Mouse (Mus musculus) CH12.LX (cell line): ENCODE results near the gene Papss1. TPM values are rescaled to one million over a fixed set of nuclear protein-coding genes. Genes with fewer than 3 reads are reported as not detected.

Source experiments
- DNase-seq: peaks from one replicate; pipeline ENCODE4 v3.0.0-alpha.2; 2013; ENCODE audit errors: extremely low read depth
- H3K27ac ChIP-seq: 2 replicates; pipeline ENCODE4 v1.5.1; 2012; ENCODE audit warnings: low read depth, mild to moderate bottlenecking, control low read depth, moderate library complexity; ENCODE audit not compliant: insufficient read depth
- H3K27me3 ChIP-seq: replicated peaks from 2 replicates; pipeline ENCODE3; 2012; ENCODE audit warnings: inconsistent platforms
- H3K36me3 ChIP-seq, 2 experiments: replicated peaks in 1 of 2; 2 replicates each; pipeline versions ENCODE3 to v1.6.1; 2012; ENCODE audit warnings: inconsistent platforms in 1 of 2, low read length in 1 of 2, mild to moderate bottlenecking in 1 of 2, mixed read lengths in 1 of 2, moderate library complexity in 1 of 2; ENCODE audit not compliant: control insufficient read depth in 1 of 2, insufficient read depth in 1 of 2
- H3K4me1 ChIP-seq, 2 experiments: 2 replicates each; pipeline ENCODE4 v1.6.1; 2012; ENCODE audit warnings: inconsistent platforms in 1 of 2, moderate library complexity in 1 of 2; ENCODE audit not compliant: insufficient read depth in 2 of 2, control insufficient read depth in 1 of 2
- H3K4me2 ChIP-seq: 2 replicates; pipeline ENCODE4 v1.6.1; 2012; ENCODE audit warnings: low read depth, mild to moderate bottlenecking, control low read depth; ENCODE audit not compliant: poor library complexity, insufficient read depth, severe bottlenecking
- H3K4me3 ChIP-seq, 3 experiments: fragments of 150-350 bp in 1 of 3; sonication (generic) in 1 of 3; replicated peaks in 1 of 3; 2 replicates each; pipeline versions ENCODE3 to v1.5.1; 2011 to 2012; ENCODE audit warnings: low read depth in 2 of 3, low read length in 2 of 3, mild to moderate bottlenecking in 2 of 3, moderate library complexity in 2 of 3, control low read depth in 1 of 3, improper control_type of control experiment in 1 of 3, inconsistent platforms in 1 of 3, mixed read lengths in 1 of 3; ENCODE audit not compliant: poor library complexity in 1 of 3
- H3K79me2 ChIP-seq: replicated peaks from 2 replicates; pipeline ENCODE4 v1.6.1; 2012; ENCODE audit warnings: mild to moderate bottlenecking, moderate library complexity; ENCODE audit not compliant: control insufficient read depth, poor library complexity, insufficient read depth, severe bottlenecking; ENCODE audit errors: extremely low read depth
- H3K9ac ChIP-seq: 2 replicates; pipeline ENCODE4 v1.6.1; 2012; ENCODE audit warnings: low read depth, mild to moderate bottlenecking, control low read depth, moderate library complexity; ENCODE audit not compliant: insufficient read depth
- H3K9me3 ChIP-seq: replicated peaks from 2 replicates; pipeline ENCODE3; 2012; ENCODE audit warnings: low read length, inconsistent platforms, mixed read lengths
- BHLHE40 ChIP-seq: IDR thresholded peaks from 2 replicates; pipeline ENCODE4 v1.6.1; 2011; ENCODE audit warnings: mild to moderate bottlenecking, low read depth, low read length, improper control_type of control experiment
- CHD2 ChIP-seq: IDR thresholded peaks from 2 replicates; pipeline ENCODE4 v1.6.1; 2011; ENCODE audit warnings: low read length, improper control_type of control experiment
- ELF1 ChIP-seq: IDR thresholded peaks from 2 replicates; pipeline ENCODE4 v1.6.1; 2014; ENCODE audit warnings: low read depth, mild to moderate bottlenecking, inconsistent platforms, low read length, improper control_type of control experiment
- GABPA ChIP-seq: IDR thresholded peaks from 2 replicates; pipeline ENCODE4 v1.6.1; 2012; ENCODE audit warnings: low read depth, low read length, improper control_type of control experiment, inconsistent platforms; ENCODE audit not compliant: insufficient replicate concordance
- HCFC1 ChIP-seq: IDR thresholded peaks from 2 replicates; pipeline ENCODE4 v1.6.1; 2012; ENCODE audit warnings: low read depth, mild to moderate bottlenecking, inconsistent platforms, low read length, improper control_type of control experiment
- IRF4 ChIP-seq: IDR thresholded peaks from 2 replicates; pipeline ENCODE4 v1.6.1; 2014; ENCODE audit warnings: low read depth, mild to moderate bottlenecking, inconsistent platforms, low read length, improper control_type of control experiment
- KAT2A ChIP-seq: IDR thresholded peaks from 2 replicates; pipeline ENCODE4 v1.6.1; 2012; ENCODE audit warnings: low read length, improper control_type of control experiment, inconsistent platforms; ENCODE audit not compliant: insufficient replicate concordance
- MAX ChIP-seq: IDR thresholded peaks from 2 replicates; pipeline ENCODE4 v1.6.1; 2011; ENCODE audit warnings: low read length, improper control_type of control experiment
- MXI1 ChIP-seq: IDR thresholded peaks from 2 replicates; pipeline ENCODE4 v1.6.1; 2011; ENCODE audit warnings: mild to moderate bottlenecking, low read depth, low read length, improper control_type of control experiment
- MYC ChIP-seq: IDR thresholded peaks from 2 replicates; pipeline ENCODE4 v1.6.1; 2011; ENCODE audit warnings: low read depth, mild to moderate bottlenecking, improper control_type of control experiment, low read length
- NRF1 ChIP-seq: IDR thresholded peaks from 2 replicates; pipeline ENCODE4 v1.6.1; 2014; ENCODE audit warnings: low read depth, mild to moderate bottlenecking, inconsistent platforms, low read length, improper control_type of control experiment, moderate library complexity
- POLR2AphosphoS2 ChIP-seq: IDR thresholded peaks from 2 replicates; pipeline ENCODE4 v1.6.1; 2011; ENCODE audit warnings: low read depth, low read length, improper control_type of control experiment
- RCOR1 ChIP-seq: conservative IDR thresholded peaks from 2 replicates; pipeline ENCODE4 v1.6.1; 2012; ENCODE audit warnings: low read depth, mild to moderate bottlenecking, inconsistent platforms, low read length, improper control_type of control experiment
- SIN3A ChIP-seq: IDR thresholded peaks from 2 replicates; pipeline ENCODE4 v1.6.1; 2012; ENCODE audit warnings: low read length, improper control_type of control experiment, inconsistent platforms
- TBP ChIP-seq: conservative IDR thresholded peaks from 2 replicates; pipeline ENCODE4 v1.6.1; 2011; ENCODE audit warnings: low read depth, low read length, improper control_type of control experiment
- TCF12 ChIP-seq: IDR thresholded peaks from 2 replicates; pipeline ENCODE4 v1.6.1; 2014; ENCODE audit warnings: low read depth, mild to moderate bottlenecking, inconsistent platforms, low read length, improper control_type of control experiment
- UBTF ChIP-seq: IDR thresholded peaks from 2 replicates; pipeline ENCODE4 v1.6.1; 2012; ENCODE audit warnings: low read depth, mild to moderate bottlenecking, inconsistent platforms, low read length, improper control_type of control experiment, moderate library complexity
- ZC3H11A ChIP-seq: IDR thresholded peaks from 2 replicates; pipeline ENCODE4 v1.6.1; 2012; ENCODE audit warnings: low read depth, mild to moderate bottlenecking, inconsistent platforms, low read length, improper control_type of control experiment
- ZKSCAN1 ChIP-seq: IDR thresholded peaks from 2 replicates; pipeline ENCODE4 v1.6.1; 2012; ENCODE audit warnings: low read depth, inconsistent platforms, low read length, improper control_type of control experiment, borderline replicate concordance
- dilution Hi-C: fragments of 300-500 bp; cut with MboI; formaldehyde crosslinking; loops from 2 replicates; pipeline ENCODE4 v1.14.3; 2020; ENCODE audit warnings: low sequenced_read_pairs; ENCODE audit not compliant: extremely low pct_unique_long_range_greater_than_20kb, extremely low pct_ligation_motif_present
- in situ Hi-C: fragments of 300-500 bp; cut with MboI; formaldehyde crosslinking; loops from 3 replicates; pipeline ENCODE4 v1.14.3; 2019; ENCODE audit warnings: low sequenced_read_pairs, low pct_ligation_motif_present, low pct_unique_long_range_greater_than_20kb, mixed read lengths
- polyA plus RNA-seq: library from polyadenylated mRNA; unstranded; fragments of >175 nt; gene quantifications from 2 replicates; pipeline ENCODE4 v1.2.1, GENCODE M21; 2012; ENCODE audit warnings: low read depth; ENCODE audit not compliant: insufficient read length
- total RNA-seq, 2 experiments: library from RNA; depleted of rRNA; stranded (reverse); fragments of 300-350 nt in 1 of 2; fragments of >200 nt in 1 of 2; gene quantifications; 2 replicates each; pipeline ENCODE4 v1.2.3; 2012 to 2014

Papss1 gene
- total and polyA plus RNA-seq, 3 experiments = 13.0 to 27.1 (median 19.3) TPM

DNA sequence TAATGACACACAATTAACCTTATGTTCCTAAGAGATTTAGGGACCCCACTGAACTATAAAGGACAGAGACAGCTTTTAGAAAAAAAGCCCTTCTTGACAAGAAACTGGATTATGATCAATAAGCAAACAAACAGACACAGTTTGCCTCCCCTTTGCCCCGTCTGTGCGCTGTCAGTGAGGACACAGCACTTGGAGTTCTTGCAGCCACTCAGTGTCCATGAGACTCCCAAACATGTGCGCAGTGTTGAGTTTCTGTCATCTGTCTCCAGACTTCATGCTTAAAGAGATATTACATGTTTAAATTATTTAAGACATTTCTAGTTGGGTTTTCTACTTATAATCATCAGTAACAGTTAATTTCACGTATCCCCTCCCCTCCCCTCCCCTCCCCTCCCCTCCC is 45.1 kb downstream of the Papss1 start:
- TF ChIP-seq KAT2A (no peak), ZC3H11A (no peak), ELF1 (no peak), TBP (no peak), POLR2AphosphoS2 (no peak), NRF1 (no peak), RCOR1 (no peak)
- Histone ChIP-seq H3K79me2 (no peaks in the 10 kb centered on the region), H3K36me3 (peaks cover 13 to 53% of the 10 kb centered on the region in 2 experiments), H3K4me3 (no peak overlapping the region), H3K27me3 (no peaks in the 10 kb centered on the region), H3K27ac (no peak overlapping the region), H3K4me1 (peaks cover 0 to 10% of the 10 kb centered on the region in 2 experiments; a peak in 2 of 4 replicates), H3K9ac (no peak overlapping the region), H3K9me3 (no peaks in the 10 kb centered on the region), H3K4me2 (no peak overlapping the region)
- in situ Hi-C loops = no loop called here
- dilution Hi-C loops = no loop called here
- no peak for DNase-seq

GRCm38 (mm10) chr3:131610595-131610994 is 46.0 kb downstream of the Papss1 start:
- H3K36me3 ChIP-seq = peaks cover 13 to 51% of the 10 kb centered on the region in 2 experiments
- dilution Hi-C loops = no loop called here

DNA sequence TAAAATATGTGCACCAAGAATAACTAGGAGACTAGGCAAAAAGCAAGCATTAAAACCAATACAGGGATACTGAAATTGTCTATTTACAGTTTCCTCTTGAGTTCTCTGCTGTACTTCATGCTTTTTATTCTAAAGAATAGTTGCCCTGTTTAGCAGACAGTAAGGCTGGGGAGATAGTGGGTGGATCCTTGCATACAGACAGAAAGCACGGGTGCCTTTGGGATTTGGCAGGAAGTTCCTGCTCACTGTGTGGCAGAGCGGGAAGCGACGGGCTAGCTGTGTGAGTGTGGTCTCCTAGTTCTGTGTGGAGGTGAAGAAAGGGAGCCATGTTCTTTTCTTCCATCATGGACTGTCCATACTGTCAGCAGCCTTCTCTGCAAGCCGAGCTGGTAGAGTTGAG is 48.3 kb downstream of the Papss1 start:
- TF ChIP-seq SIN3A (no peak), MXI1 (no peak), GABPA (no peak)
- Histone ChIP-seq H3K27ac (no peak overlapping the region), H3K27me3 (no peaks in the 10 kb centered on the region), H3K9me3 (no peaks in the 10 kb centered on the region), H3K4me3 (no peak overlapping the region), H3K79me2 (no peaks in the 10 kb centered on the region), H3K9ac (no peak overlapping the region), H3K4me1 (peaks cover 0 to 10% of the 10 kb centered on the region in 2 experiments; a peak in 2 of 4 replicates), H3K4me2 (no peak overlapping the region), H3K36me3 (peaks cover 10 to 40% of the 10 kb centered on the region in 2 experiments)
- in situ Hi-C loops (no loop called here), dilution Hi-C loops (no loop called here)
- DNase-seq = no peak

More at GRCm38 (mm10) chr3:131610595-131610994, 46.0 kb downstream of the Papss1 start:
- no peak overlapping the region for H3K4me2 ChIP-seq
- H3K27ac ChIP-seq = no peak overlapping the region
- H3K27me3 ChIP-seq = no peaks in the 10 kb centered on the region
- in situ Hi-C loops = no loop called here
- H3K9me3 ChIP-seq = no peaks in the 10 kb centered on the region
- no peak for TF ChIP-seq BHLHE40
- no peak for TF ChIP-seq TBP
- no peak for TF ChIP-seq MYC
- no peak for TF ChIP-seq HCFC1
- no peak for TF ChIP-seq SIN3A
- TF ChIP-seq UBTF = no peak
- TF ChIP-seq ZKSCAN1 = no peak
- no peak for TF ChIP-seq POLR2AphosphoS2
- TF ChIP-seq CHD2 = no peak
- TF ChIP-seq MAX = no peak
- no peak for TF ChIP-seq TCF12
- no peak for TF ChIP-seq IRF4
- peaks cover 0 to 10% of the 10 kb centered on the region in 2 experiments; a peak in 2 of 4 replicates for H3K4me1 ChIP-seq
- no peak for DNase-seq
- H3K4me3 ChIP-seq = no peak overlapping the region
- H3K9ac ChIP-seq = no peak overlapping the region
- H3K79me2 ChIP-seq = no peaks in the 10 kb centered on the region
